Mouse (Mus musculus) forebrain, embryonic 10.5 days (tissue): ENCODE data around the gene Ms4a6b. TPM values are rescaled to one million over a fixed set of nuclear protein-coding genes. Genes with fewer than 3 reads are reported as not detected.
"Not testable (repeated sequence)": the region's sequence is repeated elsewhere in the genome, so short reads cannot be mapped to it uniquely, and the experiment has no call there.

ENCODE experiments used
- DNase-seq: peaks from one replicate; pipeline ENCODE4 v3.0.0-alpha.2; 2017; ENCODE audit warnings: low spot score; ENCODE audit errors: extremely low spot score
- H3K27ac ChIP-seq: fragments of 300-500 bp; sonication (generic); 2 replicates; pipeline ENCODE4 v1.5.1; 2016; ENCODE audit warnings: mild to moderate bottlenecking
- H3K27me3 ChIP-seq: fragments of 300-500 bp; sonication (generic); 2 replicates; pipeline ENCODE4 v1.6.1; 2016; ENCODE audit warnings: mild to moderate bottlenecking; ENCODE audit not compliant: poor library complexity, severe bottlenecking
- H3K36me3 ChIP-seq: fragments of 300-500 bp; sonication (generic); replicated peaks from 2 replicates; pipeline ENCODE4 v1.6.1; 2016; ENCODE audit warnings: mild to moderate bottlenecking, moderate library complexity
- H3K4me1 ChIP-seq: fragments of 300-500 bp; sonication (generic); 2 replicates; pipeline ENCODE4 v1.6.1; 2016
- H3K4me3 ChIP-seq: fragments of 300-500 bp; sonication (generic); 2 replicates; pipeline ENCODE4 v1.5.1; 2016; ENCODE audit warnings: mild to moderate bottlenecking, moderate library complexity
- H3K9me3 ChIP-seq: fragments of 300-500 bp; sonication (generic); 2 replicates; pipeline ENCODE4 v1.6.1; 2016; ENCODE audit warnings: mild to moderate bottlenecking, moderate library complexity
- WGBS: fragments of 180-500 bp; shearing (Covaris S2); methylation state at CpG from one replicate; pipeline ENCODE4 v1.1.7; 2016; 5-methylcytosine and 5-hydroxymethylcytosine counted together
- polyA plus RNA-seq: library from polyadenylated mRNA; unstranded; fragments of >200 nt; fragmentation: Nextera tagmentation; extraction: Ambion mirVana; gene quantifications from 2 replicates; pipeline ENCODE4 v1.2.1, GENCODE M21; 2016

Ms4a6b gene
- polyA plus RNA-seq, 1 experiment from 2014 or later = 1.1 TPM

GRCm38 (mm10) chr19:11496361-11496760 is 20.0 kb upstream of the Ms4a6b start:
- Histone ChIP-seq H3K27ac (no peak overlapping the region), H3K27me3 (no peaks in the 10 kb centered on the region), H3K9me3 (no peaks in the 10 kb centered on the region), H3K36me3 (no peaks in the 10 kb centered on the region), H3K4me3 (no peak overlapping the region), H3K4me1 (no peaks in the 10 kb centered on the region)
- DNase-seq = no peak
- 91% methylated on average over 6 of the region's 6 CpGs for WGBS

GRCm38 (mm10) chr19:11497300-11497699 is 19.0 kb upstream of the Ms4a6b start:
- H3K27me3 ChIP-seq, H3K4me1 ChIP-seq, H3K27ac ChIP-seq, H3K4me3 ChIP-seq, DNase-seq, H3K9me3 ChIP-seq, H3K36me3 ChIP-seq: not testable (repeated sequence)
- 89% methylated on average over 1 of the region's 1 CpGs for WGBS

- WGBS = 94% methylated on average over 1 of the region's 1 CpGs
- DNase-seq = no peak
- no peaks in the 10 kb centered on the region for H3K27me3 ChIP-seq
- H3K4me1 ChIP-seq = no peaks in the 10 kb centered on the region
- H3K36me3 ChIP-seq = no peaks in the 10 kb centered on the region
- no peak overlapping the region for H3K27ac ChIP-seq
- no peak overlapping the region for H3K4me3 ChIP-seq
- H3K9me3 ChIP-seq = no peaks in the 10 kb centered on the region
Measured at GRCm38 (mm10) chr19:11500796-11501195, 15.5 kb upstream of the Ms4a6b start.

- no peaks in the 10 kb centered on the region for H3K4me1 ChIP-seq
- H3K36me3 ChIP-seq = no peaks in the 10 kb centered on the region
- 90% methylated on average over 4 of the region's 4 CpGs for WGBS
- no peak for DNase-seq
- no peak overlapping the region for H3K27ac ChIP-seq
- no peaks in the 10 kb centered on the region for H3K9me3 ChIP-seq
- H3K4me3 ChIP-seq = no peak overlapping the region
- no peaks in the 10 kb centered on the region for H3K27me3 ChIP-seq
Measured at GRCm38 (mm10) chr19:11501326-11501725, 15.0 kb upstream of the Ms4a6b start.

- H3K4me3 ChIP-seq = no peak overlapping the region
Measured at GRCm38 (mm10) chr19:11504857-11505256, 11.5 kb upstream of the Ms4a6b start.

GRCm38 (mm10) chr19:11513458-11513857 is 2.9 kb upstream of the Ms4a6b start:
- H3K27ac ChIP-seq = no peak overlapping the region
- no peaks in the 10 kb centered on the region for H3K9me3 ChIP-seq
- no peaks in the 10 kb centered on the region for H3K27me3 ChIP-seq
- H3K4me1 ChIP-seq = no peaks in the 10 kb centered on the region
- H3K36me3 ChIP-seq = no peaks in the 10 kb centered on the region
- 74% methylated on average over 1 of the region's 1 CpGs for WGBS
- H3K4me3 ChIP-seq = no peak overlapping the region
- no peak for DNase-seq

More at GRCm38 (mm10) chr19:11504857-11505256, 11.5 kb upstream of the Ms4a6b start:
- H3K4me1 ChIP-seq = no peaks in the 10 kb centered on the region
- 93% methylated on average over 1 of the region's 1 CpGs for WGBS
- no peak overlapping the region for H3K27ac ChIP-seq
- no peaks in the 10 kb centered on the region for H3K36me3 ChIP-seq
- H3K27me3 ChIP-seq = no peaks in the 10 kb centered on the region
- DNase-seq = no peak
- no peaks in the 10 kb centered on the region for H3K9me3 ChIP-seq

- H3K4me1 ChIP-seq = no peaks in the 10 kb centered on the region
- H3K27ac ChIP-seq = no peak overlapping the region
- no peak overlapping the region for H3K4me3 ChIP-seq
- H3K36me3 ChIP-seq = no peaks in the 10 kb centered on the region
- 86% methylated on average over 4 of the region's 4 CpGs for WGBS
- DNase-seq = no peak
- H3K9me3 ChIP-seq = no peaks in the 10 kb centered on the region
- no peaks in the 10 kb centered on the region for H3K27me3 ChIP-seq
Measured at GRCm38 (mm10) chr19:11516845-11517244, 533 bp downstream of the Ms4a6b start.

GRCm38 (mm10) chr19:11517373-11517772 is 1.1 kb downstream of the Ms4a6b start:
- H3K9me3 ChIP-seq, H3K27ac ChIP-seq, H3K4me1 ChIP-seq, H3K27me3 ChIP-seq, DNase-seq, H3K4me3 ChIP-seq, H3K36me3 ChIP-seq: not testable (repeated sequence)
- WGBS = 68% methylated on average over 1 of the region's 1 CpGs

GRCm38 (mm10) chr19:11518356-11518755 is 2.0 kb downstream of the Ms4a6b start:
- not testable (repeated sequence) for H3K9me3 ChIP-seq, H3K27me3 ChIP-seq, H3K4me1 ChIP-seq, DNase-seq, H3K36me3 ChIP-seq, H3K4me3 ChIP-seq, H3K27ac ChIP-seq
- WGBS = 96% methylated on average over 2 of the region's 2 CpGs

- WGBS = 88% methylated on average over 3 of the region's 3 CpGs
- no peaks in the 10 kb centered on the region for H3K36me3 ChIP-seq
- H3K4me1 ChIP-seq = no peaks in the 10 kb centered on the region
- DNase-seq = no peak
- H3K9me3 ChIP-seq = no peaks in the 10 kb centered on the region
- no peaks in the 10 kb centered on the region for H3K27me3 ChIP-seq
- no peak overlapping the region for H3K4me3 ChIP-seq
- no peak overlapping the region for H3K27ac ChIP-seq
Measured at GRCm38 (mm10) chr19:11520146-11520545, 3.8 kb downstream of the Ms4a6b start.

- H3K27ac ChIP-seq = no peak overlapping the region
- peaks cover 6% of the 10 kb centered on the region for H3K4me1 ChIP-seq
- DNase-seq = no peak
Measured at GRCm38 (mm10) chr19:11533421-11533820, 17.1 kb downstream of the Ms4a6b start.

GRCm38 (mm10) chr19:11533888-11534445 is 17.7 kb downstream of the Ms4a6b start:
- Histone ChIP-seq H3K36me3 (no peaks in the 10 kb centered on the region), H3K27me3 (no peaks in the 10 kb centered on the region), H3K4me1 (peaks cover 6% of the 10 kb centered on the region), H3K4me3 (no peak overlapping the region), H3K27ac (no peak overlapping the region), H3K9me3 (no peaks in the 10 kb centered on the region)
- DNase-seq = no peak
- 80% methylated on average over 2 of the region's 2 CpGs for WGBS

More at GRCm38 (mm10) chr19:11533421-11533820, 17.1 kb downstream of the Ms4a6b start:
- H3K4me3 ChIP-seq = no peak overlapping the region
- 76% methylated on average over 1 of the region's 1 CpGs for WGBS
- H3K36me3 ChIP-seq = no peaks in the 10 kb centered on the region
- H3K27me3 ChIP-seq = no peaks in the 10 kb centered on the region
- no peaks in the 10 kb centered on the region for H3K9me3 ChIP-seq

GRCm38 (mm10) chr19:11536593-11536992 is 20.3 kb downstream of the Ms4a6b start, which contains the start of gene Ms4a4d:
Gene Ms4a4d, plus strand, starts transcription at chr19:11536801.
- DNase-seq = no peak

GRCm38 (mm10) chr19:11537336-11537735 is 21.0 kb downstream of the Ms4a6b start:
- WGBS = 34% methylated on average over 2 of the region's 2 CpGs

More at GRCm38 (mm10) chr19:11536593-11536992, 20.3 kb downstream of the Ms4a6b start, which contains the start of gene Ms4a4d:
- no peaks in the 10 kb centered on the region for H3K9me3 ChIP-seq
- no peak within 1 kb of the TSS for H3K27ac ChIP-seq
- WGBS = 10% methylated on average over 7 of the region's 7 CpGs
- H3K36me3 ChIP-seq = no peaks in the 10 kb centered on the region
- H3K27me3 ChIP-seq = no peaks in the 10 kb centered on the region
- peaks cover 6% of the 10 kb centered on the region for H3K4me1 ChIP-seq
- H3K4me3 ChIP-seq = no peak within 1 kb of the TSS

More at GRCm38 (mm10) chr19:11537336-11537735, 21.0 kb downstream of the Ms4a6b start:
- Histone ChIP-seq H3K9me3 (no peaks in the 10 kb centered on the region), H3K4me1 (peaks cover 6% of the 10 kb centered on the region), H3K27ac (no peak overlapping the region), H3K36me3 (no peaks in the 10 kb centered on the region), H3K27me3 (no peaks in the 10 kb centered on the region), H3K4me3 (no peak overlapping the region)
- peak; percentile 18 for DNase-seq
